11 mouse cellular contexts compared by ENCODE assay signal in the genomic region with DNA sequence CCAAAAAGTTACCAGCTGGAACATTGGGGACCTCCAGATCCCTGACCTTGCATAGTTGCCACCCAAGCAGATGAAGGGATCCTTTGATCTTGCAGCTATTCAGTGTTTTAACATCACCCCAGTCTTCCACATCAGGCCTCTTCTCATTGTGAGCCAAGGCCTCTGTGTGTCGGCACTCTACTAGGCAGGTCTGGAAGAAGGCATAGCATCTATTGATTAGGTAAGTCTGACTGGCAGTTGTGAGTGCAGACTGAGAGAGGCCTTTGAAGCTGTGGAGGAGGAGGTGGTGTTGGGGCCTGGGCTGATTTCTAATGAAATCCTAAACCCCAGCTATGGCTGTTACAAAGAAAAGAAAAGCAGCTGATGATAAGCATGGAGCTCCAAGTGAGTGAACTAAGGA. TPM values are rescaled to one million over a fixed set of nuclear protein-coding genes. Genes with fewer than 3 reads are reported as not detected.
DNase-seq lines count a peak whose midpoint lies in the region; ATAC-seq and TF ChIP-seq lines count a peak whose summit lies in the region.
"Had no signal": no experiment of that assay in that cellular context is flagged by ENCODE, and none has a peak within 500 bp of the region (broad histone marks: within the 10 kb centered on the region; RNA-seq: fewer than 3 reads in every experiment).

No protein-coding gene starts in this region.

- no peak overlapping the region for H3K27ac ChIP-seq in hindbrain, embryonic 11.5 days (ENCODE audit: low read depth, low read length)
- H3K27ac ChIP-seq in hindbrain, embryonic 14.5 days, result no peak overlapping the region
- no peak overlapping the region; the same call in 1 of the 2 replicates for H3K27ac ChIP-seq in intestine, embryonic 15.5 days
- no peak overlapping the region for H3K27ac ChIP-seq in midbrain, embryonic 14.5 days (replicated peaks; ENCODE audit: low read depth, low read length)
- H3K27ac ChIP-seq: neural tube, embryonic 12.5 days had no signal

- no peak overlapping the region for H3K9ac ChIP-seq in hindbrain, embryonic 11.5 days (ENCODE audit: low read depth, low read length)
- no peak overlapping the region for H3K9ac ChIP-seq in hindbrain, embryonic 14.5 days
- H3K9ac ChIP-seq in intestine, embryonic 15.5 days, result no peak overlapping the region
- no peak overlapping the region for H3K9ac ChIP-seq in midbrain, embryonic 14.5 days (replicated peaks; ENCODE audit: low read length)
- H3K9ac ChIP-seq: neural tube, embryonic 12.5 days had no signal

- 17% methylated on average over 1 of the region's 1 CpGs for WGBS in hindbrain, embryonic 11.5 days
- 19% methylated on average over 1 of the region's 1 CpGs for WGBS in hindbrain, embryonic 14.5 days
- 26% methylated on average over 1 of the region's 1 CpGs for WGBS in intestine, embryonic 15.5 days
- WGBS in midbrain, embryonic 14.5 days, result 5% methylated on average over 1 of the region's 1 CpGs

- no peaks in the 10 kb centered on the region for H3K4me1 ChIP-seq in hindbrain, embryonic 11.5 days (replicated peaks; ENCODE audit: control insufficient read depth, insufficient read depth, low read length)
- no peaks in the 10 kb centered on the region for H3K4me1 ChIP-seq in hindbrain, embryonic 14.5 days (replicated peaks; ENCODE audit: control insufficient read depth, insufficient read depth, low read length)
- no peaks in the 10 kb centered on the region; the same call in 1 of the 2 replicates for H3K4me1 ChIP-seq in intestine, embryonic 15.5 days (replicated peaks)
- H3K4me1 ChIP-seq in midbrain, embryonic 14.5 days (ENCODE audit: control insufficient read depth, insufficient read depth, low read length), result no peaks in the 10 kb centered on the region

- ATAC-seq in hindbrain, embryonic 11.5 days (ENCODE audit: low FRiP score), result no peak
- ATAC-seq in hindbrain, embryonic 14.5 days (ENCODE audit: low FRiP score), result no peak
- ATAC-seq in intestine, embryonic 15.5 days, result peak; percentile 62
- peak; percentile 58; the same call in 1 of the 2 replicates for ATAC-seq in midbrain, embryonic 14.5 days (ENCODE audit: low FRiP score, low TSS enrichment)

- no peak overlapping the region for H3K4me3 ChIP-seq in hindbrain, embryonic 11.5 days (ENCODE audit: low read depth, low read length)
- H3K4me3 ChIP-seq in hindbrain, embryonic 14.5 days (replicated peaks; ENCODE audit: low read length), result no peak overlapping the region
- no peak overlapping the region for H3K4me3 ChIP-seq in intestine, embryonic 15.5 days (replicated peaks)
- no peak overlapping the region for H3K4me3 ChIP-seq in midbrain, embryonic 14.5 days (replicated peaks; ENCODE audit: low read depth, low read length)
- H3K4me3 ChIP-seq: neural tube, embryonic 12.5 days had no signal

- TF ChIP-seq POLR2A in brain, embryonic 14.5 days (IDR thresholded peaks at IDR 0.05; ENCODE audit: borderline replicate concordance, extremely low read depth, insufficient read depth, insufficient read length, poor library complexity, severe bottlenecking), result no peak

- no peaks in the 10 kb centered on the region for H3K9me3 ChIP-seq in hindbrain, embryonic 11.5 days (ENCODE audit: control insufficient read depth, low read length)
- H3K9me3 ChIP-seq in hindbrain, embryonic 14.5 days (ENCODE audit: control insufficient read depth, low read length), result no peaks in the 10 kb centered on the region
- no peaks in the 10 kb centered on the region for H3K9me3 ChIP-seq in intestine, embryonic 15.5 days
- no peaks in the 10 kb centered on the region for H3K9me3 ChIP-seq in midbrain, embryonic 14.5 days (ENCODE audit: control insufficient read depth, low read length)
- H3K9me3 ChIP-seq: G1E; neural tube, embryonic 12.5 days had no signal

- H3K4me2 ChIP-seq in hindbrain, embryonic 11.5 days (replicated peaks; ENCODE audit: low read depth, low read length), result no peak overlapping the region
- H3K4me2 ChIP-seq in hindbrain, embryonic 14.5 days (replicated peaks), result no peak overlapping the region
- no peak overlapping the region for H3K4me2 ChIP-seq in intestine, embryonic 15.5 days (replicated peaks)
- H3K4me2 ChIP-seq in midbrain, embryonic 14.5 days (ENCODE audit: low read length), result peak overlapping the region; percentile 27
- H3K4me2 ChIP-seq: neural tube, embryonic 12.5 days had no signal

- TF ChIP-seq CTCF in brain, embryonic 14.5 days (IDR thresholded peaks at IDR 0.05; ENCODE audit: borderline replicate concordance, extremely low read depth, insufficient read depth, insufficient read length), result no peak

- H3K27me3 ChIP-seq in hindbrain, embryonic 11.5 days (ENCODE audit: control insufficient read depth, insufficient read depth, low read length), result no peaks in the 10 kb centered on the region
- no peaks in the 10 kb centered on the region for H3K27me3 ChIP-seq in hindbrain, embryonic 14.5 days (ENCODE audit: control insufficient read depth, insufficient read depth, low read length)
- H3K27me3 ChIP-seq in intestine, embryonic 15.5 days (replicated peaks), result no peaks in the 10 kb centered on the region
- no peaks in the 10 kb centered on the region for H3K27me3 ChIP-seq in midbrain, embryonic 14.5 days (ENCODE audit: control insufficient read depth, insufficient read depth, low read length)
- H3K27me3 ChIP-seq: neural tube, embryonic 12.5 days had no signal

- H3K36me3 ChIP-seq in hindbrain, embryonic 11.5 days (ENCODE audit: control insufficient read depth, insufficient read depth, low read length), result no peaks in the 10 kb centered on the region
- H3K36me3 ChIP-seq in hindbrain, embryonic 14.5 days (replicated peaks; ENCODE audit: control insufficient read depth, insufficient read depth), result no peaks in the 10 kb centered on the region
- no peaks in the 10 kb centered on the region for H3K36me3 ChIP-seq in intestine, embryonic 15.5 days
- no peaks in the 10 kb centered on the region for H3K36me3 ChIP-seq in midbrain, embryonic 14.5 days (ENCODE audit: control insufficient read depth, insufficient read depth, low read length)
- H3K36me3 ChIP-seq: G1E; neural tube, embryonic 12.5 days had no signal

- peak; percentile 33 for DNase-seq in hindbrain, embryonic 11.5 days (ENCODE audit: low spot score)
- no peak for DNase-seq in hindbrain, embryonic 14.5 days (ENCODE audit: low spot score)
- peak; percentile 76 for DNase-seq in brain, embryonic 14.5 days (ENCODE audit: low read depth)
- peak; percentile 67 for DNase-seq in midbrain, embryonic 14.5 days
- no peak for DNase-seq in cerebellum, adult 11-12 months
- no peak for DNase-seq in gastrocnemius, postnatal 10 days
- no peak for DNase-seq in urinary bladder, postnatal 36 days (ENCODE audit: low spot score in 2 of 2)
- DNase-seq: heart, postnatal 4 days had no signal

RNA-seq across cellular contexts. Expression of gene Ttc23, which starts 8.0 kb away (rescaled TPM):
- 32.4 and 33.3 TPM in 2 replicates for polyA plus RNA-seq in hindbrain, embryonic 11.5 days (2014; fragmentation: Nextera tagmentation; extraction: Ambion mirVana)
- polyA plus RNA-seq in hindbrain, embryonic 14.5 days (2014; fragmentation: Nextera tagmentation; extraction: Ambion mirVana), result 7.8 and 9.0 TPM in 2 replicates
- 11.9 and 12.4 TPM in 2 replicates for polyA plus RNA-seq in brain, embryonic 14.5 days (2012; rRNA removed)
- polyA plus RNA-seq in intestine, embryonic 15.5 days (2015; fragmentation: Nextera tagmentation; extraction: Ambion mirVana), result 20.9 and 21.8 TPM in 2 replicates
- 5.7 and 12.8 TPM in 2 replicates for polyA plus RNA-seq in midbrain, embryonic 14.5 days (2014; fragmentation: Nextera tagmentation; extraction: Ambion mirVana)
- 10 to 100 TPM; 24.7 to 27.2 TPM for total RNA-seq in gastrocnemius, postnatal 10 days (2021)

RNA-seq across cellular contexts. Expression of gene Lrrc28, which starts 10.1 kb away (rescaled TPM):
- polyA plus RNA-seq in hindbrain, embryonic 11.5 days (2014; fragmentation: Nextera tagmentation; extraction: Ambion mirVana), result 26.3 and 27.2 TPM in 2 replicates
- 27.4 and 28.4 TPM in 2 replicates for polyA plus RNA-seq in hindbrain, embryonic 14.5 days (2014; fragmentation: Nextera tagmentation; extraction: Ambion mirVana)
- polyA plus RNA-seq in brain, embryonic 14.5 days (2012; rRNA removed), result 44.7 and 58.3 TPM in 2 replicates
- polyA plus RNA-seq in intestine, embryonic 15.5 days (2015; fragmentation: Nextera tagmentation; extraction: Ambion mirVana), result 8.9 and 10.4 TPM in 2 replicates
- 27.7 and 39.7 TPM in 2 replicates for polyA plus RNA-seq in midbrain, embryonic 14.5 days (2014; fragmentation: Nextera tagmentation; extraction: Ambion mirVana)
- 10 to 100 TPM; 15.8 to 17.7 TPM for total RNA-seq in gastrocnemius, postnatal 10 days (2021)

Comparison
In these comparisons a context has a peak if more than half of its experiments do, and no peak if none do; other contexts are left out.
1. DNase-seq: peak in hindbrain, embryonic 11.5 days (single experiment), brain, embryonic 14.5 days (single experiment) and midbrain, embryonic 14.5 days (single experiment); none in hindbrain, embryonic 14.5 days (single experiment), cerebellum, adult 11-12 months (single experiment), gastrocnemius, postnatal 10 days (single experiment) and urinary bladder, postnatal 36 days (0 of 2).
2. ATAC-seq: peak in intestine, embryonic 15.5 days (single experiment) and midbrain, embryonic 14.5 days (single experiment); none in hindbrain, embryonic 11.5 days (single experiment) and hindbrain, embryonic 14.5 days (single experiment).